Mouse (Mus musculus) T-helper 17 cell (primary cell): ENCODE measurements around the gene 1700123O20Rik.

ENCODE experiments used
- in situ Hi-C, 2 experiments: fragments of 300-600 bp; cut with MboI, MseI; formaldehyde crosslinking; loops; 1 replicate in 1 of 2; 2 replicates in 1 of 2; pipeline ENCODE4 v1.15.1; 2025; ENCODE audit warnings: high pct_unique_total_duplicates in 2 of 2

The 1700123O20Rik gene

GRCm38 (mm10) chr14:54676290-54676689, 9.7 kb upstream of the 1700123O20Rik start:
- in situ Hi-C loops = no loop called here

- in situ Hi-C loops = no loop called here
These were observed 7.2 kb upstream of the 1700123O20Rik start for GRCm38 (mm10) chr14:54678657-54679304.

- in situ Hi-C loops = loop anchor here in 1 of 2 experiments (5.0 kb wide), 1 partner anchor 35 kb away; no protein-coding TSS in a partner anchor
These were observed 3.6 kb upstream of the 1700123O20Rik start for GRCm38 (mm10) chr14:54682396-54682795.

GRCm38 (mm10) chr14:54685471-54685870, 545 bp upstream of the 1700123O20Rik start:
- in situ Hi-C loops = no loop called here

GRCm38 (mm10) chr14:54686522-54687143, 617 bp downstream of the 1700123O20Rik start, which contains the start of gene Acin1:
Gene Acin1 (minus strand): TSS chr14:54686931.
- in situ Hi-C loops = no loop called here

- in situ Hi-C loops = no loop called here
These were observed 1.2 kb downstream of the 1700123O20Rik start for GRCm38 (mm10) chr14:54687251-54687650.

- in situ Hi-C loops = no loop called here
These were observed 9.0 kb downstream of the 1700123O20Rik start for GRCm38 (mm10) chr14:54695042-54695441.

- in situ Hi-C loops = no loop called here
These were observed 10.7 kb downstream of the 1700123O20Rik start for GRCm38 (mm10) chr14:54696752-54697151.

- in situ Hi-C loops = no loop called here
These were observed 12.7 kb downstream of the 1700123O20Rik start, which contains the start of gene Gm29776 for GRCm38 (mm10) chr14:54698733-54699132. Gene Gm29776 (minus strand): TSS chr14:54698833.

- in situ Hi-C loops = no loop called here
These were observed 13.6 kb downstream of the 1700123O20Rik start for GRCm38 (mm10) chr14:54699586-54699985.

GRCm38 (mm10) chr14:54701298-54701697, 15.3 kb downstream of the 1700123O20Rik start:
- in situ Hi-C loops = no loop called here

GRCm38 (mm10) chr14:54703207-54703606, 17.2 kb downstream of the 1700123O20Rik start:
- in situ Hi-C loops = no loop called here

- in situ Hi-C loops = loop anchor here in 1 of 2 experiments (5.0 kb wide), 1 partner anchor 81 kb away; no protein-coding TSS in a partner anchor
These were observed 19.8 kb downstream of the 1700123O20Rik start for GRCm38 (mm10) chr14:54705844-54706243.

GRCm38 (mm10) chr14:54706589-54707320, 20.7 kb downstream of the 1700123O20Rik start:
- in situ Hi-C loops = loop anchor here in 1 of 2 experiments (5.0 kb wide), 1 partner anchor 81 kb away; no protein-coding TSS in a partner anchor

GRCm38 (mm10) chr14:54709054-54709453, 23.0 kb downstream of the 1700123O20Rik start:
- in situ Hi-C loops = loop anchor here in 1 of 2 experiments (5.0 kb wide), 1 partner anchor 78 kb away; no protein-coding TSS in a partner anchor

GRCm38 (mm10) chr14:54712074-54712473, 26.1 kb downstream of the 1700123O20Rik start, which contains the start of gene Cebpe:
Gene Cebpe (minus strand): TSS chr14:54712174.
- in situ Hi-C loops = no loop called here

GRCm38 (mm10) chr14:54712861-54713260, 26.8 kb downstream of the 1700123O20Rik start:
- in situ Hi-C loops = no loop called here

- in situ Hi-C loops = no loop called here
These were observed 28.1 kb downstream of the 1700123O20Rik start for GRCm38 (mm10) chr14:54714121-54714520.

- in situ Hi-C loops = loop anchor here in 1 of 2 experiments (5.0 kb wide), 1 partner anchor 73 kb away; no protein-coding TSS in a partner anchor
These were observed 28.6 kb downstream of the 1700123O20Rik start for GRCm38 (mm10) chr14:54714617-54715081.

GRCm38 (mm10) chr14:54715402-54715801, 29.4 kb downstream of the 1700123O20Rik start:
- in situ Hi-C loops = loop anchor here in 1 of 2 experiments (5.0 kb wide), 1 partner anchor 72 kb away; no protein-coding TSS in a partner anchor

- in situ Hi-C loops = no loop called here
These were observed 34.0 kb downstream of the 1700123O20Rik start for GRCm38 (mm10) chr14:54720041-54720440.
